Mouse (Mus musculus) midbrain, embryonic 14.5 days (tissue): ENCODE results near the gene Sbsn. TPM values are rescaled to one million over a fixed set of nuclear protein-coding genes. Genes with fewer than 3 reads are reported as not detected.

Experiments used
- ATAC-seq: fragments of 200-750 bp; cut with Nextera tagmentation; 2 replicates; pipeline ENCODE4 v1.8.0; 2017; ENCODE audit warnings: moderate number of reproducible peaks, moderate library complexity; ENCODE audit not compliant: low FRiP score, low TSS enrichment
- DNase-seq: peaks from one replicate; pipeline ENCODE4 v3.0.0-alpha.2; 2015
- H3K27ac ChIP-seq: fragments of 300-500 bp; sonication (generic); replicated peaks from 2 replicates; pipeline ENCODE4 v1.5.1; 2014; ENCODE audit warnings: mild to moderate bottlenecking, low read depth, low read length, moderate library complexity
- H3K27me3 ChIP-seq: fragments of 300-500 bp; sonication (generic); 2 replicates; pipeline ENCODE4 v1.6.1; 2014; ENCODE audit warnings: low read length, control low read depth, mixed read lengths; ENCODE audit not compliant: control insufficient read depth, insufficient read depth
- H3K36me3 ChIP-seq: fragments of 300-500 bp; sonication (generic); 2 replicates; pipeline ENCODE4 v1.6.1; 2014; ENCODE audit warnings: low read length, control low read depth; ENCODE audit not compliant: control insufficient read depth, insufficient read depth
- H3K4me1 ChIP-seq: fragments of 300-500 bp; sonication (generic); 2 replicates; pipeline ENCODE4 v1.6.1; 2014; ENCODE audit warnings: mild to moderate bottlenecking, antibody characterized with exemption, low read length, control low read depth; ENCODE audit not compliant: control insufficient read depth, insufficient read depth
- H3K4me2 ChIP-seq: fragments of 300-500 bp; sonication (generic); 2 replicates; pipeline ENCODE4 v1.6.1; 2014; ENCODE audit warnings: mild to moderate bottlenecking, low read length, moderate library complexity
- H3K4me3 ChIP-seq: fragments of 300-500 bp; sonication (generic); replicated peaks from 2 replicates; pipeline ENCODE4 v1.5.1; 2014; ENCODE audit warnings: low read depth, low read length
- H3K9ac ChIP-seq: fragments of 300-500 bp; sonication (generic); replicated peaks from 2 replicates; pipeline ENCODE4 v1.6.1; 2014; ENCODE audit warnings: mild to moderate bottlenecking, low read length, moderate library complexity
- H3K9me3 ChIP-seq: fragments of 300-500 bp; sonication (generic); 2 replicates; pipeline ENCODE4 v1.6.1; 2016; ENCODE audit warnings: low read length, control low read depth, mixed read lengths; ENCODE audit not compliant: control insufficient read depth
- WGBS: fragments of 180-500 bp; shearing (Covaris S2); extraction: QIAGEN DNeasy Blood & Tissue Kit; methylation state at CpG from one replicate; pipeline ENCODE4 v1.1.7; 2014; 5-methylcytosine and 5-hydroxymethylcytosine counted together
- polyA plus RNA-seq: library from polyadenylated mRNA; unstranded; fragments of >200 nt; fragmentation: Nextera tagmentation; extraction: Ambion mirVana; gene quantifications from 2 replicates; pipeline ENCODE4 v1.2.1, GENCODE M21; 2014

Sbsn gene
- polyA plus RNA-seq = 0.82 and 3.8 TPM in 2 replicates

DNA sequence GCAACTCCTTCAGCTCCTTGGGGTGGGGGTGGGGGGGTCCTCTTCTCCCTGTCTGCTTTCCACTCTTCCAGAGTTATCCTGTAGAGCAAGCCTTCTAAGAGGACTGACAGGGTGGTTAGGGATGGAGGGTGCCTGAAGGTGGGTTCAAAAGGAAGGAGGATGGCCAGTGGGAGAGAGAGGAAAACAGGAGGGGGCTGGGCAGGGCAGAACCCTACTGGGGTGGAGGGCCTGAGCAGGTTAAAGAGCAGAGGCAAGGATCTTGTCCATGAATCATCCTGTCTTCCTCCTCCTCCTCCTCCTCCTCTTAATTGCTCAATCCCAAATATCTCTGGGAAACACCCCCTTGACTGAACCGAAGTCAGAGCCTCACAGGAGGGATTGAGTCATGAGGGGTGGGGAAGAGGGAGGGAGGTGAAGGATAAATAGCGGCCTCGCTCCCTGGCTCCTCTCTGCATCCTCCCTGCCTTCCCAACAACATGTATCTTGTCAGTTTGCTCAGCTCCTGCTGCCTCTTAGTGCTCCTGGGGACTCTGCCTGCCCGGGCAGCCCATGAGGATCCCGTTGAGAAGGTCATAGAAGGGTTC lies at the start of gene Sbsn:
Sbsn (plus strand) TSS at position 386 of the 584 bp plus-strand sequence.
- WGBS = 80% methylated on average over 5 of the region's 5 CpGs
- Histone ChIP-seq H3K4me2 (no peak within 1 kb of the TSS), H3K27me3 (no peaks in the 10 kb centered on the region), H3K4me1 (no peaks in the 10 kb centered on the region), H3K4me3 (no peak within 1 kb of the TSS), H3K36me3 (peaks cover 13% of the 10 kb centered on the region), H3K27ac (no peak within 1 kb of the TSS), H3K9me3 (0 out of 2 replicates have a peak, but pooled peaks cover 5% of the 10 kb centered on the region), H3K9ac (no peak within 1 kb of the TSS)
- DNase-seq (no peak), ATAC-seq (no peak)

DNA sequence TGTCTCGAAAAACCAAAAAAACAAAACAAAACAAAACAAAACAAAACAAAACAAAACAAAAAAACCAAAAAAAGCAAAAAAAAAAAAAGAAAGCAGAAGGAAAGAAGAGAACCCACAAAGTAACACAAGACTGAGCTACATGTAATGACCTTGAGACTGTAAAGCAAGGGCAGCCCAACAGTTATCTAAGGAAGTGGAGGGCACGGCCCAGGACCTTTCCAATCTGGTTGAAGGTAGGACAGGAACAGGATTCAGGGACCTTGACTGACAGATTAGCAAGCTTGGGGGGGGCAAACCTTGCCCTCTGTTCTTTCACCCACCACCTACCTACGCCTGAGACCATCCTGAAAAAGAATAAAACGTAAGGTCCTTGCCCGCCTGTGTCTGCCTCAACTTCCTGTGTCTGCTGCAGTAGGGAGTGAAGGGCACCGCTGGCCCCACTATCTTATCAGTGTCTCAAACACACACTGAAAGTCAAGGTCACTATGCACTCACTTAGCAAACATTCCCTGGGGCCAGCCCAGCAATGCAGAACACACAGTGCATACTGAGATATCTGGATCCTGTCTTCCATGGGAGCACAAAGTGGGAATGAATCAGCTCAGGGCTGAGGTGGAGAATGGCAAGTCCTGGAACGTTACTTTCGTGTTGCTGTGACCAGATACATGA lies 44.9 kb upstream of the Sbsn start:
- DNase-seq = no peak
- Histone ChIP-seq H3K4me3 (no peak overlapping the region), H3K36me3 (no peaks in the 10 kb centered on the region), H3K27me3 (no peaks in the 10 kb centered on the region), H3K4me2 (no peak overlapping the region), H3K4me1 (no peaks in the 10 kb centered on the region), H3K9ac (no peak overlapping the region), H3K9me3 (no peaks in the 10 kb centered on the region), H3K27ac (no peak overlapping the region)
- WGBS = 79% methylated on average over 8 of the region's 8 CpGs
- no peak for ATAC-seq

DNA sequence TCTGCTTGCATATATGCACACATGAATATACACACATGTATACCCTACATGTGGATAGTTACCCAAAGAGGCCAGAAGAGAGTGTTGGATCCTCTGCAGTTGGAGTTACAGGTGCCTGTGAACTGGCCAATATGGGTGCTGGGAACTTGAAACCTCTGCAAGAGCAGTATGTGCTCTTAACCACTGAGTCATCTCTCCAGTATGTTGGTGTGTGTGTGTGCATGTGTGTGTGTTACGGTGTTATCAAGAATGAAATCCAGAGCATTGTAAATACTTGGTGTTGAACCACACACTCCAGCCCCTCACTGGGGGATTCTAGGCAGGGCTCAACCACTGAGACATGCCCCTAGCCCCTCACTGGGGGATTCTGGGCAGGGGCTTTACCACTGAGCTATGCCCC lies 43.8 kb upstream of the Sbsn start:
- Histone ChIP-seq H3K4me1 (no peaks in the 10 kb centered on the region), H3K9me3 (no peaks in the 10 kb centered on the region), H3K4me2 (no peak overlapping the region), H3K36me3 (no peaks in the 10 kb centered on the region), H3K27me3 (no peaks in the 10 kb centered on the region), H3K4me3 (no peak overlapping the region), H3K27ac (no peak overlapping the region), H3K9ac (no peak overlapping the region)
- DNase-seq = no peak
- no peak for ATAC-seq
- 93% methylated on average over 1 of the region's 1 CpGs for WGBS

- WGBS = 79% methylated on average over 3 of the region's 3 CpGs
- Histone ChIP-seq H3K9me3 (no peaks in the 10 kb centered on the region), H3K4me3 (no peak within 1 kb of the TSS)
Observed at GRCm38 (mm10) chr7:30711942-30712341, 39.3 kb upstream of the Sbsn start, which contains the start of gene Atp4a. TSS of gene Atp4a (plus strand) at chr7:30712209.

DNA sequence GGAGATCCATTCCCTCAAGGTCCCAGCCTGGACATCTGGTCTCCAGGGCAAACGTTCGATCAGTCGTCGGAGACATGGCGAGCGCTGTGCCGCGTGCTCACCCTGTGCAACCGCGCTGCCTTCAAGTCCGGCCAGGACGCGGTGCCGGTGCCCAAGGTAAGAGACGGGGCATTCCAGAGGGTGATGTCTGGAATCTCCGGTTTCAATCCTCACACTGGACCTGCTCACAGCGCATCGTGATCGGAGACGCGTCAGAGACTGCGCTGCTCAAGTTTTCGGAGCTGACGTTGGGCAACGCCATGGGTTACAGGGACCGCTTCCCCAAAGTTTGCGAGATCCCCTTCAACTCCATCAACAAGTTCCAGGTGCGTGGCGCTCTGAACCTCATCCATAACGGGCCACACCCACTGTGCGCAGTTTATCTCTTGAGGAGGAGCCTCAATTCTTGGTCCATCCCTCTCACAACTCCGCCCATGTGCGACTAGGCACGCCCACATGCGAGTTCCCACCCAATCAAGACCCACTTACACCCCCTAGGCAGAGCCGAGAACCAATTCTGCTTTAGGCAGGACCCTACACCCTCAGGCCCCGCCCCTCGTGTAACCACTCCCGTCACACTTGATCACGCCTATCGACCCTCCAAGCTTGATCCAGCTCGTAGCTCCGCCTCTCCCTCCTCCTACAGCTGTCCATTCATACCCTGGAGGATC lies 34.1 kb upstream of the Sbsn start:
- peak; percentile 85 for ATAC-seq

More at GRCm38 (mm10) chr7:30711942-30712341, 39.3 kb upstream of the Sbsn start, which contains the start of gene Atp4a:
- Histone ChIP-seq H3K4me2 (no peak within 1 kb of the TSS), H3K4me1 (no peaks in the 10 kb centered on the region), H3K27ac (no peak within 1 kb of the TSS), H3K27me3 (peaks cover 15% of the 10 kb centered on the region; the same call in 1 of the 2 replicates), H3K36me3 (no peaks in the 10 kb centered on the region), H3K9ac (no peak within 1 kb of the TSS)
- DNase-seq = no peak
- no peak for ATAC-seq

GRCm38 (mm10) chr7:30717716-30718046 lies 33.6 kb upstream of the Sbsn start:
- DNase-seq = no peak
- Histone ChIP-seq H3K27ac (no peak overlapping the region), H3K4me3 (peak overlapping the region; percentile 18), H3K9me3 (no peaks in the 10 kb centered on the region), H3K4me2 (peak overlapping the region; percentile 47), H3K36me3 (no peaks in the 10 kb centered on the region), H3K27me3 (peaks cover 18% of the 10 kb centered on the region; the same call in 1 of the 2 replicates), H3K9ac (no peak overlapping the region; the same call in 1 of the 2 replicates), H3K4me1 (peaks cover 7% of the 10 kb centered on the region; the same call in 1 of the 2 replicates)
- WGBS = 8% methylated on average over 14 of the region's 14 CpGs
- ATAC-seq = peak; percentile 55; the same call in 1 of the 2 replicates

More for the DNA sequence above, 34.1 kb upstream of the Sbsn start:
- peak overlapping the region; percentile 18 for H3K4me3 ChIP-seq
- H3K4me2 ChIP-seq = peak overlapping the region; percentile 47
- no peaks in the 10 kb centered on the region for H3K9me3 ChIP-seq
- no peak overlapping the region; the same call in 1 of the 2 replicates for H3K9ac ChIP-seq
- WGBS = 3% methylated on average over 43 of the region's 43 CpGs
- no peak overlapping the region for H3K27ac ChIP-seq
- peaks cover 7% of the 10 kb centered on the region; the same call in 1 of the 2 replicates for H3K4me1 ChIP-seq
- peak; percentile 82 for DNase-seq
- no peaks in the 10 kb centered on the region for H3K36me3 ChIP-seq
- H3K27me3 ChIP-seq = peaks cover 18% of the 10 kb centered on the region; the same call in 1 of the 2 replicates

GRCm38 (mm10) chr7:30719669-30720068 lies 31.6 kb upstream of the Sbsn start:
- no peak overlapping the region for H3K27ac ChIP-seq
- no peak overlapping the region for H3K4me3 ChIP-seq
- DNase-seq = no peak
- H3K4me2 ChIP-seq = no peak overlapping the region
- ATAC-seq = no peak
- H3K27me3 ChIP-seq = peaks cover 18% of the 10 kb centered on the region; the same call in 1 of the 2 replicates
- no peaks in the 10 kb centered on the region for H3K9me3 ChIP-seq
- peaks cover 7% of the 10 kb centered on the region; the same call in 1 of the 2 replicates for H3K4me1 ChIP-seq
- no peak overlapping the region for H3K9ac ChIP-seq
- no peaks in the 10 kb centered on the region for H3K36me3 ChIP-seq
- WGBS = 89% methylated on average over 5 of the region's 5 CpGs

DNA sequence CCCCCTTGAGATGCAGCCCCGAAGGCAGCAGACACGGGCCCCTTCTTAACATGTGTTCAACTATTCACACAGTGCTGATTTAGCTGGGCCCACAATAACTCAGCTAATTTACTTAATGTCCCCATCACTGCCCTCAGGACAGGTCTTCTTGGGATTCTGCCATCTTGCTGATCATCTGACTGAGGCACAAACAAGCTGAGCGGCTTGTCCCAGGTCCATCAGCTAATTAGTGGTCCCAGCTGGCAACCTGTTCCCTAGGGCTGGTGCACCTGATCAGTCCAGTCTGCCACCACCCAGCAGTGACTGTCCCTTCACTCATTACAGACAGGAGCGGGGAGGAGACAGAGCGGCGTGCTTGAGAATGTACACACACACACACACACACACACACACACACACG lies 30.0 kb upstream of the Sbsn start:
- Histone ChIP-seq H3K4me2 (no peak overlapping the region), H3K4me1 (peaks cover 7% of the 10 kb centered on the region; the same call in 1 of the 2 replicates), H3K36me3 (no peaks in the 10 kb centered on the region), H3K27ac (no peak overlapping the region), H3K9me3 (no peaks in the 10 kb centered on the region), H3K9ac (no peak overlapping the region), H3K4me3 (no peak overlapping the region), H3K27me3 (peaks cover 9% of the 10 kb centered on the region; the same call in 1 of the 2 replicates)
- DNase-seq (peak; percentile 21), ATAC-seq (no peak)
- WGBS = 71% methylated on average over 7 of the region's 7 CpGs
